Mouse (Mus musculus) heart, adult 2 months (tissue): ENCODE results near the gene Hivep2. TPM values are rescaled to one million over a fixed set of nuclear protein-coding genes. Genes with fewer than 3 reads are reported as not detected.

ENCODE experiments used
- DNase-seq, 2 experiments: peaks; one replicate each; pipeline ENCODE4 v3.0.0; 2021
- H3K27ac ChIP-seq: fragments of 200-600 bp; 2 replicates; pipeline ENCODE4 v1.8.1; 2022
- H3K27me3 ChIP-seq: fragments of 200-500 bp; 2 replicates; pipeline ENCODE4 v1.6.1; 2012; ENCODE audit warnings: mild to moderate bottlenecking, low read length, inconsistent platforms, mixed read lengths; ENCODE audit not compliant: control insufficient read depth, insufficient read depth
- H3K36me3 ChIP-seq: fragments of 200-500 bp; 2 replicates; pipeline ENCODE4 v1.6.1; 2012; ENCODE audit warnings: low read length, inconsistent platforms; ENCODE audit not compliant: control insufficient read depth, insufficient read depth
- H3K4me1 ChIP-seq: fragments of 200-500 bp; 2 replicates; pipeline ENCODE4 v1.6.1; 2011; ENCODE audit warnings: low read length; ENCODE audit not compliant: control insufficient read depth, insufficient read depth
- H3K4me3 ChIP-seq: fragments of 200-600 bp; 2 replicates; pipeline ENCODE4 v1.8.1; 2022
- H3K79me2 ChIP-seq: fragments of 200-500 bp; replicated peaks from 2 replicates; pipeline ENCODE4 v1.6.1; 2012; ENCODE audit warnings: mild to moderate bottlenecking, inconsistent platforms, low read length, moderate library complexity, mixed read lengths; ENCODE audit not compliant: control insufficient read depth, insufficient read depth
- H3K9ac ChIP-seq: fragments of 200-500 bp; 2 replicates; pipeline ENCODE4 v1.6.1; 2012; ENCODE audit warnings: low read depth, mild to moderate bottlenecking, control low read depth, inconsistent platforms, low read length, mixed read lengths
- CTCF ChIP-seq: fragments of 200-600 bp; IDR thresholded peaks from 2 replicates; pipeline ENCODE4 v1.8.1; 2022; ENCODE audit warnings: antibody characterized with exemption, mild to moderate bottlenecking, moderate library complexity
- EP300 ChIP-seq: fragments of 200-500 bp; IDR thresholded peaks from 2 replicates; pipeline ENCODE4 v1.6.1; 2011; ENCODE audit warnings: low read depth, low read length, control low read depth; ENCODE audit not compliant: insufficient read depth
- POLR2A ChIP-seq: fragments of 200-500 bp; IDR thresholded peaks from 2 replicates; pipeline ENCODE4 v1.6.1; 2011; ENCODE audit warnings: mild to moderate bottlenecking, low read depth, low read length, control low read depth; ENCODE audit not compliant: insufficient read depth
- WGBS: fragments of 180-500 bp; shearing (Covaris S2); methylation state at CpG from one replicate; pipeline ENCODE4 v1.1.7; 2018; 5-methylcytosine and 5-hydroxymethylcytosine counted together
- intact Hi-C: fragments of 180-260 bp; cut with DNase I; formaldehyde crosslinking; loops from one replicate; pipeline ENCODE4 v1.15.1; 2025
- polyA plus RNA-seq: library from polyadenylated mRNA; depleted of rRNA; stranded (reverse); fragments of >200 nt; gene quantifications from 2 replicates; pipeline ENCODE4 v1.2.3, GENCODE M21; 2012
- total RNA-seq, 2 experiments: library from RNA; stranded (reverse); gene quantifications; 2 replicates each; pipeline ENCODE4 v1.2.3; 2021

Hivep2 gene
- total and polyA plus RNA-seq, 3 experiments = 5.3 to 22.6 (median 20.9) TPM

GRCm38 (mm10) chr10:14042539-14043348 is 76.9 kb downstream of the Hivep2 start:
- H3K4me1 ChIP-seq = peaks cover 17% of the 10 kb centered on the region
- H3K9ac ChIP-seq = no peak overlapping the region
- TF ChIP-seq EP300 (no peak), POLR2A (no peak)
- no peak overlapping the region for H3K27ac ChIP-seq
- 85% methylated on average over 12 of the region's 12 CpGs for WGBS
- no peak for DNase-seq
- H3K36me3 ChIP-seq = no peaks in the 10 kb centered on the region
- intact Hi-C loops = no loop called here
- H3K79me2 ChIP-seq = peaks cover 2% of the 10 kb centered on the region; the same call in 1 of the 2 replicates
- no peak overlapping the region for H3K4me3 ChIP-seq
- H3K27me3 ChIP-seq = no peaks in the 10 kb centered on the region

- no peak overlapping the region for H3K4me3 ChIP-seq
- H3K27ac ChIP-seq = no peak overlapping the region
- WGBS = 96% methylated on average over 4 of the region's 4 CpGs
- peaks cover 2% of the 10 kb centered on the region; the same call in 1 of the 2 replicates for H3K79me2 ChIP-seq
- peaks cover 22% of the 10 kb centered on the region for H3K4me1 ChIP-seq
- TF ChIP-seq EP300 = no peak
- no peak for DNase-seq
- no peaks in the 10 kb centered on the region for H3K36me3 ChIP-seq
- H3K27me3 ChIP-seq = no peaks in the 10 kb centered on the region
- intact Hi-C loops = no loop called here
- H3K9ac ChIP-seq = no peak overlapping the region
These were observed 77.5 kb downstream of the Hivep2 start for GRCm38 (mm10) chr10:14043349-14043710.

GRCm38 (mm10) chr10:14044046-14044782 is 78.3 kb downstream of the Hivep2 start:
- intact Hi-C loops = no loop called here
- Histone ChIP-seq H3K9ac (no peak overlapping the region), H3K4me3 (no peak overlapping the region), H3K79me2 (peaks cover 2% of the 10 kb centered on the region; the same call in 1 of the 2 replicates), H3K36me3 (no peaks in the 10 kb centered on the region), H3K27me3 (no peaks in the 10 kb centered on the region), H3K4me1 (peaks cover 28% of the 10 kb centered on the region), H3K27ac (no peak overlapping the region)
- TF ChIP-seq CTCF (no peak), EP300 (no peak), POLR2A (no peak)
- no peak for DNase-seq
- WGBS = 57% methylated on average over 14 of the region's 14 CpGs

GRCm38 (mm10) chr10:14044783-14045392 is 79.0 kb downstream of the Hivep2 start:
- TF ChIP-seq EP300 (no peak), POLR2A (no peak), CTCF (no peak)

GRCm38 (mm10) chr10:14045745-14046144 is 79.9 kb downstream of the Hivep2 start:
- Histone ChIP-seq H3K27me3 (no peaks in the 10 kb centered on the region), H3K27ac (peak overlapping the region; percentile 24; the same call in 1 of the 2 replicates), H3K4me1 (peaks cover 28% of the 10 kb centered on the region), H3K79me2 (peaks cover 3% of the 10 kb centered on the region), H3K9ac (no peak overlapping the region), H3K4me3 (no peak overlapping the region), H3K36me3 (no peaks in the 10 kb centered on the region)
- 9% methylated on average over 4 of the region's 4 CpGs for WGBS
- intact Hi-C loops = loop anchor here (5.0 kb wide), 2 partner anchors 42 to 92 kb away; no protein-coding TSS in a partner anchor
- DNase-seq = peak; percentile 31 to 43
- TF ChIP-seq EP300 (no peak), CTCF (no peak), POLR2A (no peak)

More at GRCm38 (mm10) chr10:14044783-14045392, 79.0 kb downstream of the Hivep2 start:
- no peak overlapping the region for H3K4me3 ChIP-seq
- WGBS = 70% methylated on average over 5 of the region's 5 CpGs
- intact Hi-C loops = loop anchor here (5.0 kb wide), 2 partner anchors 42 to 92 kb away; no protein-coding TSS in a partner anchor
- H3K79me2 ChIP-seq = peaks cover 3% of the 10 kb centered on the region
- no peaks in the 10 kb centered on the region for H3K27me3 ChIP-seq
- no peaks in the 10 kb centered on the region for H3K36me3 ChIP-seq
- H3K9ac ChIP-seq = no peak overlapping the region
- H3K4me1 ChIP-seq = peaks cover 28% of the 10 kb centered on the region
- DNase-seq = peak in 1 of 2 experiments; percentile 25
- peak overlapping the region; percentile 24 for H3K27ac ChIP-seq
